Mouse (Mus musculus): ENCODE results near the gene Lrrc4c. TPM values are rescaled to one million over a fixed set of nuclear protein-coding genes. Genes with fewer than 3 reads are reported as not detected.

The Lrrc4c gene
- polyA plus RNA-seq, 1 experiment from 2014 or later = 0.43 TPM

- H3K9me3 ChIP-seq (replicated peaks) = no peaks in the 10 kb centered on the region
- H3K4me1 ChIP-seq = no peaks in the 10 kb centered on the region
- WGBS = 79% methylated on average over 1 of the region's 1 CpGs
- H3K27me3 ChIP-seq (ENCODE audit: low read depth, poor library complexity, severe bottlenecking) = no peaks in the 10 kb centered on the region
- DNase-seq (ENCODE audit: low spot score) = no peak
- no peaks in the 10 kb centered on the region for H3K36me3 ChIP-seq
- no peak overlapping the region for H3K4me3 ChIP-seq
- H3K27ac ChIP-seq = no peak overlapping the region
Measured at GRCm38 (mm10) chr2:96757701-96758100, 439.7 kb downstream of the Lrrc4c start.

- WGBS = 79% methylated on average over 5 of the region's 5 CpGs
- Histone ChIP-seq H3K4me1 (no peaks in the 10 kb centered on the region), H3K9me3 (replicated peaks) (no peaks in the 10 kb centered on the region), H3K36me3 (no peaks in the 10 kb centered on the region), H3K27me3 (ENCODE audit: low read depth, poor library complexity, severe bottlenecking) (no peaks in the 10 kb centered on the region), H3K27ac (no peak overlapping the region), H3K4me3 (no peak overlapping the region)
- no peak for DNase-seq (ENCODE audit: low spot score)
Measured at GRCm38 (mm10) chr2:96763538-96763937, 445.6 kb downstream of the Lrrc4c start.

GRCm38 (mm10) chr2:96775376-96775775 is 457.4 kb downstream of the Lrrc4c start:
- no peak for DNase-seq (ENCODE audit: low spot score)
- H3K36me3 ChIP-seq = no peaks in the 10 kb centered on the region
- no peaks in the 10 kb centered on the region for H3K27me3 ChIP-seq (ENCODE audit: low read depth, poor library complexity, severe bottlenecking)
- no peak overlapping the region for H3K27ac ChIP-seq
- H3K4me3 ChIP-seq = no peak overlapping the region
- no peaks in the 10 kb centered on the region for H3K4me1 ChIP-seq
- no peaks in the 10 kb centered on the region for H3K9me3 ChIP-seq (replicated peaks)

GRCm38 (mm10) chr2:96796681-96797385 is 478.9 kb downstream of the Lrrc4c start:
- H3K4me1 ChIP-seq = no peaks in the 10 kb centered on the region
- no peaks in the 10 kb centered on the region for H3K9me3 ChIP-seq (replicated peaks)
- H3K27me3 ChIP-seq (ENCODE audit: low read depth, poor library complexity, severe bottlenecking) = no peaks in the 10 kb centered on the region
- no peak for DNase-seq (ENCODE audit: low spot score)
- H3K36me3 ChIP-seq = no peaks in the 10 kb centered on the region
- H3K27ac ChIP-seq = no peak overlapping the region
- no peak overlapping the region for H3K4me3 ChIP-seq
- 35% methylated on average over 6 of the region's 6 CpGs for WGBS

- H3K9me3 ChIP-seq (replicated peaks) = no peaks in the 10 kb centered on the region
- no peak overlapping the region for H3K4me3 ChIP-seq
- no peak overlapping the region for H3K27ac ChIP-seq
- H3K4me1 ChIP-seq = no peaks in the 10 kb centered on the region
- no peaks in the 10 kb centered on the region for H3K27me3 ChIP-seq (ENCODE audit: low read depth, poor library complexity, severe bottlenecking)
- 87% methylated on average over 5 of the region's 5 CpGs for WGBS
- H3K36me3 ChIP-seq = no peaks in the 10 kb centered on the region
- DNase-seq (ENCODE audit: low spot score) = no peak
Measured at GRCm38 (mm10) chr2:96850839-96851396, 532.9 kb downstream of the Lrrc4c start.

- H3K27ac ChIP-seq = no peak overlapping the region
- no peaks in the 10 kb centered on the region for H3K36me3 ChIP-seq
- H3K27me3 ChIP-seq (ENCODE audit: low read depth, poor library complexity, severe bottlenecking) = no peaks in the 10 kb centered on the region
- H3K4me1 ChIP-seq = no peaks in the 10 kb centered on the region
- no peak for DNase-seq (ENCODE audit: low spot score)
- H3K4me3 ChIP-seq = no peak overlapping the region
- H3K9me3 ChIP-seq (replicated peaks) = no peaks in the 10 kb centered on the region
- 93% methylated on average over 1 of the region's 1 CpGs for WGBS
Measured at GRCm38 (mm10) chr2:96853797-96854196, 535.8 kb downstream of the Lrrc4c start.

GRCm38 (mm10) chr2:96876062-96876461 is 558.1 kb downstream of the Lrrc4c start:
- 97% methylated on average over 1 of the region's 1 CpGs for WGBS
- Histone ChIP-seq H3K4me3 (no peak overlapping the region), H3K27me3 (ENCODE audit: low read depth, poor library complexity, severe bottlenecking) (no peaks in the 10 kb centered on the region), H3K4me1 (no peaks in the 10 kb centered on the region), H3K36me3 (no peaks in the 10 kb centered on the region), H3K9me3 (replicated peaks) (no peaks in the 10 kb centered on the region), H3K27ac (no peak overlapping the region)
- DNase-seq (ENCODE audit: low spot score) = no peak

GRCm38 (mm10) chr2:96949531-96949930 is 631.6 kb downstream of the Lrrc4c start:
- H3K27me3 ChIP-seq (ENCODE audit: low read depth, poor library complexity, severe bottlenecking) = no peaks in the 10 kb centered on the region
- no peaks in the 10 kb centered on the region for H3K9me3 ChIP-seq (replicated peaks)
- H3K4me3 ChIP-seq = no peak overlapping the region
- no peak overlapping the region for H3K27ac ChIP-seq
- no peak for DNase-seq (ENCODE audit: low spot score)
- WGBS = 97% methylated on average over 3 of the region's 3 CpGs
- no peaks in the 10 kb centered on the region for H3K36me3 ChIP-seq
- H3K4me1 ChIP-seq = no peaks in the 10 kb centered on the region

- DNase-seq (ENCODE audit: low spot score) = no peak
- Histone ChIP-seq H3K27me3 (ENCODE audit: low read depth, poor library complexity, severe bottlenecking) (no peaks in the 10 kb centered on the region), H3K27ac (no peak overlapping the region), H3K36me3 (no peaks in the 10 kb centered on the region), H3K4me1 (no peaks in the 10 kb centered on the region), H3K9me3 (replicated peaks) (no peaks in the 10 kb centered on the region), H3K4me3 (no peak overlapping the region)
Measured at GRCm38 (mm10) chr2:96999521-96999920, 681.6 kb downstream of the Lrrc4c start.

GRCm38 (mm10) chr2:97018319-97018718 is 700.4 kb downstream of the Lrrc4c start:
- no peak overlapping the region for H3K4me3 ChIP-seq
- DNase-seq (ENCODE audit: low spot score) = no peak
- H3K27ac ChIP-seq = no peak overlapping the region
- 85% methylated on average over 3 of the region's 3 CpGs for WGBS
- no peaks in the 10 kb centered on the region for H3K9me3 ChIP-seq (replicated peaks)
- no peaks in the 10 kb centered on the region for H3K4me1 ChIP-seq
- H3K27me3 ChIP-seq (ENCODE audit: low read depth, poor library complexity, severe bottlenecking) = no peaks in the 10 kb centered on the region
- H3K36me3 ChIP-seq = no peaks in the 10 kb centered on the region

GRCm38 (mm10) chr2:97026991-97027390 is 709.0 kb downstream of the Lrrc4c start:
- Histone ChIP-seq H3K36me3 (no peaks in the 10 kb centered on the region), H3K9me3 (replicated peaks) (no peaks in the 10 kb centered on the region), H3K27me3 (ENCODE audit: low read depth, poor library complexity, severe bottlenecking) (no peaks in the 10 kb centered on the region), H3K4me3 (no peak overlapping the region), H3K27ac (no peak overlapping the region), H3K4me1 (no peaks in the 10 kb centered on the region)
- no peak for DNase-seq (ENCODE audit: low spot score)
- WGBS = 77% methylated on average over 1 of the region's 1 CpGs

GRCm38 (mm10) chr2:97027585-97027984 is 709.6 kb downstream of the Lrrc4c start:
- H3K27ac ChIP-seq = no peak overlapping the region
- no peak for DNase-seq (ENCODE audit: low spot score)
- no peaks in the 10 kb centered on the region for H3K36me3 ChIP-seq
- H3K27me3 ChIP-seq (ENCODE audit: low read depth, poor library complexity, severe bottlenecking) = no peaks in the 10 kb centered on the region
- H3K9me3 ChIP-seq (replicated peaks) = no peaks in the 10 kb centered on the region
- H3K4me1 ChIP-seq = no peaks in the 10 kb centered on the region
- WGBS = 89% methylated on average over 1 of the region's 1 CpGs
- no peak overlapping the region for H3K4me3 ChIP-seq

GRCm38 (mm10) chr2:97036401-97036800 is 718.4 kb downstream of the Lrrc4c start:
- no peak for DNase-seq (ENCODE audit: low spot score)
- Histone ChIP-seq H3K27ac (no peak overlapping the region), H3K9me3 (replicated peaks) (no peaks in the 10 kb centered on the region), H3K27me3 (ENCODE audit: low read depth, poor library complexity, severe bottlenecking) (no peaks in the 10 kb centered on the region), H3K4me1 (no peaks in the 10 kb centered on the region), H3K4me3 (no peak overlapping the region), H3K36me3 (no peaks in the 10 kb centered on the region)
